Mouse (Mus musculus): ENCODE measurements around the gene Gm16181. TPM values are rescaled to one million over a fixed set of nuclear protein-coding genes. Genes with fewer than 3 reads are reported as not detected.

The Gm16181 gene
- polyA plus RNA-seq, 1 experiment from 2014 or later, result 0.30 TPM

- DNase-seq (ENCODE audit: low spot score), result no peak
- WGBS, result 94% methylated on average over 3 of the region's 3 CpGs
- Histone ChIP-seq H3K27me3 (ENCODE audit: insufficient read depth, poor library complexity, severe bottlenecking) (no peaks in the 10 kb centered on the region), H3K4me3 (no peak overlapping the region), H3K27ac (no peak overlapping the region), H3K36me3 (peaks cover 87% of the 10 kb centered on the region), H3K4me1 (peaks cover 9% of the 10 kb centered on the region; the same call in 1 of the 2 replicates), H3K9me3 (no peaks in the 10 kb centered on the region)
These were observed 29.9 kb downstream of the Gm16181 start for GRCm38 (mm10) chr17:35250348-35251120.

- no peaks in the 10 kb centered on the region for H3K9me3 ChIP-seq
- no peak overlapping the region for H3K4me3 ChIP-seq
These were observed 30.6 kb downstream of the Gm16181 start for GRCm38 (mm10) chr17:35251162-35251719.

GRCm38 (mm10) chr17:35251981-35252380 lies 31.3 kb downstream of the Gm16181 start:
- Histone ChIP-seq H3K4me3 (no peak overlapping the region), H3K27ac (no peak overlapping the region), H3K27me3 (ENCODE audit: insufficient read depth, poor library complexity, severe bottlenecking) (0 out of 2 replicates have a peak, but pooled peaks cover 4% of the 10 kb centered on the region), H3K4me1 (no peaks in the 10 kb centered on the region), H3K9me3 (no peaks in the 10 kb centered on the region), H3K36me3 (peaks cover 73% of the 10 kb centered on the region)
- 85% methylated on average over 5 of the region's 5 CpGs for WGBS
- DNase-seq (ENCODE audit: low spot score), result no peak

More at GRCm38 (mm10) chr17:35251162-35251719, 30.6 kb downstream of the Gm16181 start:
- Histone ChIP-seq H3K36me3 (peaks cover 80% of the 10 kb centered on the region), H3K4me1 (peaks cover 4% of the 10 kb centered on the region; the same call in 1 of the 2 replicates), H3K27ac (no peak overlapping the region), H3K27me3 (ENCODE audit: insufficient read depth, poor library complexity, severe bottlenecking) (0 out of 2 replicates have a peak, but pooled peaks cover 4% of the 10 kb centered on the region)
- DNase-seq (ENCODE audit: low spot score), result no peak
- 82% methylated on average over 15 of the region's 15 CpGs for WGBS

GRCm38 (mm10) chr17:35252619-35253292 lies 32.1 kb downstream of the Gm16181 start:
- no peaks in the 10 kb centered on the region for H3K4me1 ChIP-seq
- H3K9me3 ChIP-seq, result no peaks in the 10 kb centered on the region
- H3K36me3 ChIP-seq, result peaks cover 65% of the 10 kb centered on the region
- H3K27me3 ChIP-seq (ENCODE audit: insufficient read depth, poor library complexity, severe bottlenecking), result 0 out of 2 replicates have a peak, but pooled peaks cover 4% of the 10 kb centered on the region
- DNase-seq (ENCODE audit: low spot score), result no peak
- H3K4me3 ChIP-seq, result no peak overlapping the region
- 89% methylated on average over 18 of the region's 18 CpGs for WGBS
- no peak overlapping the region for H3K27ac ChIP-seq

GRCm38 (mm10) chr17:35253293-35254093 lies 32.9 kb downstream of the Gm16181 start:
- H3K4me3 ChIP-seq, result no peak overlapping the region
- 88% methylated on average over 32 of the region's 32 CpGs for WGBS
- no peak for DNase-seq (ENCODE audit: low spot score)

GRCm38 (mm10) chr17:35254241-35255098 lies 33.8 kb downstream of the Gm16181 start:
- no peaks in the 10 kb centered on the region for H3K9me3 ChIP-seq
- DNase-seq (ENCODE audit: low spot score), result no peak
- no peak overlapping the region for H3K4me3 ChIP-seq
- H3K4me1 ChIP-seq, result no peaks in the 10 kb centered on the region
- WGBS, result 61% methylated on average over 11 of the region's 11 CpGs
- H3K36me3 ChIP-seq, result peaks cover 48% of the 10 kb centered on the region
- no peak overlapping the region for H3K27ac ChIP-seq
- H3K27me3 ChIP-seq (ENCODE audit: insufficient read depth, poor library complexity, severe bottlenecking), result peaks cover 11% of the 10 kb centered on the region; the same call in 1 of the 2 replicates

More at GRCm38 (mm10) chr17:35253293-35254093, 32.9 kb downstream of the Gm16181 start:
- Histone ChIP-seq H3K27ac (no peak overlapping the region), H3K9me3 (no peaks in the 10 kb centered on the region), H3K36me3 (peaks cover 58% of the 10 kb centered on the region), H3K4me1 (no peaks in the 10 kb centered on the region), H3K27me3 (ENCODE audit: insufficient read depth, poor library complexity, severe bottlenecking) (0 out of 2 replicates have a peak, but pooled peaks cover 4% of the 10 kb centered on the region)

GRCm38 (mm10) chr17:35255301-35255700 lies 34.7 kb downstream of the Gm16181 start:
- Histone ChIP-seq H3K27ac (no peak overlapping the region), H3K9me3 (no peaks in the 10 kb centered on the region), H3K4me1 (no peaks in the 10 kb centered on the region), H3K36me3 (peaks cover 40% of the 10 kb centered on the region), H3K27me3 (ENCODE audit: insufficient read depth, poor library complexity, severe bottlenecking) (peaks cover 17% of the 10 kb centered on the region; the same call in 1 of the 2 replicates), H3K4me3 (no peak overlapping the region)
- WGBS, result 67% methylated on average over 3 of the region's 3 CpGs
- DNase-seq (ENCODE audit: low spot score), result no peak

- no peak for DNase-seq (ENCODE audit: low spot score)
- H3K4me3 ChIP-seq, result no peak overlapping the region
- 56% methylated on average over 4 of the region's 4 CpGs for WGBS
These were observed 35.1 kb downstream of the Gm16181 start for GRCm38 (mm10) chr17:35255704-35256103.

GRCm38 (mm10) chr17:35257378-35257777 lies 36.7 kb downstream of the Gm16181 start:
- Histone ChIP-seq H3K9me3 (no peaks in the 10 kb centered on the region), H3K4me1 (no peaks in the 10 kb centered on the region), H3K27me3 (ENCODE audit: insufficient read depth, poor library complexity, severe bottlenecking) (peaks cover 38% of the 10 kb centered on the region), H3K36me3 (peaks cover 21% of the 10 kb centered on the region), H3K4me3 (no peak overlapping the region), H3K27ac (no peak overlapping the region)
- DNase-seq (ENCODE audit: low spot score), result no peak
- 72% methylated on average over 1 of the region's 1 CpGs for WGBS

More at GRCm38 (mm10) chr17:35255704-35256103, 35.1 kb downstream of the Gm16181 start:
- Histone ChIP-seq H3K4me1 (no peaks in the 10 kb centered on the region), H3K27ac (no peak overlapping the region), H3K27me3 (ENCODE audit: insufficient read depth, poor library complexity, severe bottlenecking) (peaks cover 22% of the 10 kb centered on the region), H3K9me3 (no peaks in the 10 kb centered on the region), H3K36me3 (peaks cover 36% of the 10 kb centered on the region)

- 0 out of 2 replicates have a peak overlapping the region, but pooled peaks have one; percentile 22 for H3K27ac ChIP-seq
- peak; percentile 91 for DNase-seq (ENCODE audit: low spot score)
- H3K27me3 ChIP-seq (ENCODE audit: insufficient read depth, poor library complexity, severe bottlenecking), result peaks cover 44% of the 10 kb centered on the region
- no peaks in the 10 kb centered on the region for H3K9me3 ChIP-seq
- H3K4me3 ChIP-seq, result peak overlapping the region; percentile 45
- 16% methylated on average over 17 of the region's 17 CpGs for WGBS
- peaks cover 15% of the 10 kb centered on the region for H3K36me3 ChIP-seq
- H3K4me1 ChIP-seq, result peaks cover 4% of the 10 kb centered on the region
These were observed 37.3 kb downstream of the Gm16181 start for GRCm38 (mm10) chr17:35257824-35258491.
